Mouse (Mus musculus) lung, embryonic 16.5 days (tissue): ENCODE data around the gene Syde2. TPM values are rescaled to one million over a fixed set of nuclear protein-coding genes. Genes with fewer than 3 reads are reported as not detected.
"Not testable (repeated sequence)": the region's sequence is repeated elsewhere in the genome, so short reads cannot be mapped to it uniquely, and the experiment has no call there.

Experiments
- ATAC-seq: fragments of 200-750 bp; cut with Nextera tagmentation; 2 replicates; pipeline ENCODE4 v1.8.0; 2017; ENCODE audit warnings: low read depth, mild to moderate bottlenecking, moderate library complexity
- H3K27ac ChIP-seq: fragments of 300-500 bp; sonication (generic); 2 replicates; pipeline ENCODE4 v1.5.1; 2014; ENCODE audit warnings: mild to moderate bottlenecking, control low read depth, low read length
- H3K27me3 ChIP-seq: fragments of 300-500 bp; sonication (generic); 2 replicates; pipeline ENCODE4 v1.6.1; 2014; ENCODE audit warnings: low read depth, low read length, mixed read lengths; ENCODE audit not compliant: control insufficient read depth, insufficient read depth
- H3K36me3 ChIP-seq: fragments of 300-500 bp; sonication (generic); 2 replicates; pipeline ENCODE4 v1.6.1; 2014; ENCODE audit warnings: low read length; ENCODE audit not compliant: control insufficient read depth, insufficient read depth
- H3K4me1 ChIP-seq: fragments of 300-500 bp; sonication (generic); replicated peaks from 2 replicates; pipeline ENCODE4 v1.6.1; 2014; ENCODE audit warnings: low read length, mixed read lengths; ENCODE audit not compliant: control insufficient read depth, insufficient read depth
- H3K4me2 ChIP-seq: fragments of 300-500 bp; sonication (generic); 2 replicates; pipeline ENCODE4 v1.6.1; 2014; ENCODE audit warnings: low read depth, low read length, control low read depth
- H3K4me3 ChIP-seq: fragments of 300-500 bp; sonication (generic); 2 replicates; pipeline ENCODE4 v1.5.1; 2014; ENCODE audit warnings: mild to moderate bottlenecking, low read length, control low read depth
- H3K9ac ChIP-seq: fragments of 300-500 bp; sonication (generic); 2 replicates; pipeline ENCODE4 v1.6.1; 2014; ENCODE audit warnings: low read length, control low read depth
- H3K9me3 ChIP-seq: fragments of 300-500 bp; sonication (generic); 2 replicates; pipeline ENCODE4 v1.6.1; 2016; ENCODE audit warnings: low read length; ENCODE audit not compliant: control insufficient read depth
- WGBS: fragments of 180-500 bp; shearing (Covaris S2); extraction: QIAGEN DNeasy Blood & Tissue Kit; methylation state at CpG from one replicate; pipeline ENCODE4 v1.1.7; 2014; 5-methylcytosine and 5-hydroxymethylcytosine counted together
- polyA plus RNA-seq: library from polyadenylated mRNA; unstranded; fragments of >200 nt; fragmentation: Nextera tagmentation; extraction: Ambion mirVana; gene quantifications from 2 replicates; pipeline ENCODE4 v1.2.1, GENCODE M21; 2015

Syde2 gene
- polyA plus RNA-seq, 1 experiment from 2014 or later, result 2.4 TPM

GRCm38 (mm10) chr3:145963101-145964017 is 24.3 kb upstream of the Syde2 start:
- no peaks in the 10 kb centered on the region for H3K27me3 ChIP-seq
- no peaks in the 10 kb centered on the region; the same call in 1 of the 2 replicates for H3K9me3 ChIP-seq
- peak overlapping the region; percentile 39 for H3K4me2 ChIP-seq
- ATAC-seq, result peak; percentile 27; the same call in 1 of the 2 replicates
- H3K4me1 ChIP-seq, result peaks cover 30% of the 10 kb centered on the region
- 19% methylated on average over 31 of the region's 31 CpGs for WGBS
- no peaks in the 10 kb centered on the region for H3K36me3 ChIP-seq
- H3K4me3 ChIP-seq, result no peak overlapping the region
- H3K27ac ChIP-seq, result peak overlapping the region; percentile 97
- H3K9ac ChIP-seq, result peak overlapping the region; percentile 43

GRCm38 (mm10) chr3:145964018-145964387 is 23.7 kb upstream of the Syde2 start:
- Histone ChIP-seq H3K9me3 (no peaks in the 10 kb centered on the region), H3K9ac (peak overlapping the region; percentile 43; the same call in 1 of the 2 replicates), H3K4me3 (0 out of 2 replicates have a peak overlapping the region, but pooled peaks have one; percentile 6), H3K27me3 (no peaks in the 10 kb centered on the region), H3K36me3 (no peaks in the 10 kb centered on the region), H3K27ac (peak overlapping the region; percentile 97), H3K4me2 (peak overlapping the region; percentile 39), H3K4me1 (peaks cover 31% of the 10 kb centered on the region)
- 25% methylated on average over 10 of the region's 10 CpGs for WGBS
- ATAC-seq, result peak; percentile 89

- H3K4me3 ChIP-seq, result no peak overlapping the region; the same call in 1 of the 2 replicates
- H3K9ac ChIP-seq, result no peak overlapping the region
- peaks cover 36% of the 10 kb centered on the region for H3K4me1 ChIP-seq
- 6% methylated on average over 10 of the region's 10 CpGs for WGBS
- no peaks in the 10 kb centered on the region for H3K27me3 ChIP-seq
- no peaks in the 10 kb centered on the region for H3K9me3 ChIP-seq
- no peaks in the 10 kb centered on the region for H3K36me3 ChIP-seq
- H3K27ac ChIP-seq, result peak overlapping the region; percentile 97
- peak overlapping the region; percentile 39 for H3K4me2 ChIP-seq
- ATAC-seq, result peak; percentile 89
These were observed 23.2 kb upstream of the Syde2 start for GRCm38 (mm10) chr3:145964473-145964872.

- not testable (repeated sequence) for H3K9ac ChIP-seq, H3K9me3 ChIP-seq, H3K36me3 ChIP-seq, ATAC-seq, H3K4me2 ChIP-seq, H3K27me3 ChIP-seq, H3K4me3 ChIP-seq
- peak overlapping the region; percentile 97 for H3K27ac ChIP-seq
- 69% methylated on average over 3 of the region's 3 CpGs for WGBS
- H3K4me1 ChIP-seq, result peaks cover 42% of the 10 kb centered on the region
These were observed 22.1 kb upstream of the Syde2 start for GRCm38 (mm10) chr3:145965583-145965982.

- no peak overlapping the region for H3K27ac ChIP-seq
- no peak overlapping the region for H3K9ac ChIP-seq
- H3K9me3 ChIP-seq, result no peaks in the 10 kb centered on the region
- H3K27me3 ChIP-seq, result no peaks in the 10 kb centered on the region
- ATAC-seq, result no peak
- no peak overlapping the region for H3K4me2 ChIP-seq
- peaks cover 43% of the 10 kb centered on the region for H3K4me1 ChIP-seq
- no peak overlapping the region for H3K4me3 ChIP-seq
- 83% methylated on average over 5 of the region's 5 CpGs for WGBS
- H3K36me3 ChIP-seq, result no peaks in the 10 kb centered on the region
These were observed 20.9 kb upstream of the Syde2 start for GRCm38 (mm10) chr3:145966806-145967205.

- 37% methylated on average over 14 of the region's 14 CpGs for WGBS
- H3K9me3 ChIP-seq, result peaks cover 2% of the 10 kb centered on the region; the same call in 1 of the 2 replicates
- H3K4me3 ChIP-seq, result no peak overlapping the region; the same call in 1 of the 2 replicates
- H3K4me1 ChIP-seq, result peaks cover 27% of the 10 kb centered on the region
- peak overlapping the region; percentile 31; the same call in 1 of the 2 replicates for H3K4me2 ChIP-seq
- H3K9ac ChIP-seq, result no peak overlapping the region
- H3K36me3 ChIP-seq, result no peaks in the 10 kb centered on the region
- ATAC-seq, result no peak
- H3K27ac ChIP-seq, result peak overlapping the region; percentile 27; the same call in 1 of the 2 replicates
- H3K27me3 ChIP-seq, result no peaks in the 10 kb centered on the region
These were observed 18.6 kb upstream of the Syde2 start for GRCm38 (mm10) chr3:145969031-145969501.

GRCm38 (mm10) chr3:145971501-145971900 is 16.2 kb upstream of the Syde2 start:
- Histone ChIP-seq H3K27ac (peak overlapping the region; percentile 18; the same call in 1 of the 2 replicates), H3K4me2 (no peak overlapping the region), H3K4me1 (peaks cover 15% of the 10 kb centered on the region), H3K4me3 (no peak overlapping the region), H3K36me3 (no peaks in the 10 kb centered on the region), H3K27me3 (no peaks in the 10 kb centered on the region), H3K9me3 (peaks cover 5% of the 10 kb centered on the region; the same call in 1 of the 2 replicates), H3K9ac (no peak overlapping the region)
- ATAC-seq, result peak; percentile 53
- WGBS, result 41% methylated on average over 10 of the region's 10 CpGs

GRCm38 (mm10) chr3:145974986-145975385 is 12.7 kb upstream of the Syde2 start:
- H3K36me3 ChIP-seq, result no peaks in the 10 kb centered on the region
- H3K4me3 ChIP-seq, result no peak overlapping the region
- H3K27ac ChIP-seq, result no peak overlapping the region
- 0 out of 2 replicates have a peak, but pooled peaks cover 4% of the 10 kb centered on the region for H3K4me1 ChIP-seq
- WGBS, result 71% methylated on average over 7 of the region's 7 CpGs
- no peaks in the 10 kb centered on the region for H3K27me3 ChIP-seq
- H3K4me2 ChIP-seq, result no peak overlapping the region
- no peak for ATAC-seq
- peaks cover 10% of the 10 kb centered on the region; the same call in 1 of the 2 replicates for H3K9me3 ChIP-seq
- no peak overlapping the region for H3K9ac ChIP-seq

GRCm38 (mm10) chr3:145985333-145985925 is 2.2 kb upstream of the Syde2 start:
- Histone ChIP-seq H3K9me3 (peaks cover 3% of the 10 kb centered on the region; the same call in 1 of the 2 replicates), H3K4me3 (no peak overlapping the region), H3K27me3 (no peaks in the 10 kb centered on the region), H3K9ac (no peak overlapping the region), H3K4me2 (no peak overlapping the region), H3K27ac (peak overlapping the region; percentile 61), H3K4me1 (peaks cover 14% of the 10 kb centered on the region; the same call in 1 of the 2 replicates), H3K36me3 (no peaks in the 10 kb centered on the region)
- peak; percentile 24 for ATAC-seq
- WGBS, result 44% methylated on average over 7 of the region's 7 CpGs
